Mouse (Mus musculus): ENCODE measurements at regions not wholly inside any gene's neighbourhood (a gene's known extent, or its start where the extent isn't known, plus 50 kb on each side); places are given as distances from the start of the nearest gene placed in this dataset.

- no peaks in the 10 kb centered on the region for H3K36me3 ChIP-seq (ENCODE audit: control insufficient read depth, insufficient read depth)
- 84% methylated on average over 11 of the region's 11 CpGs for WGBS
- H3K9me3 ChIP-seq (replicated peaks; ENCODE audit: control insufficient read depth, low read length), result no peaks in the 10 kb centered on the region
- H3K27me3 ChIP-seq (ENCODE audit: control insufficient read depth, insufficient read depth, low read length), result no peaks in the 10 kb centered on the region
- H3K4me3 ChIP-seq (ENCODE audit: low read length), result no peak overlapping the region
- no peak for ATAC-seq (replicated peaks; ENCODE audit: extremely low read depth, insufficient read depth, low FRiP score)
- no peak overlapping the region for H3K27ac ChIP-seq (ENCODE audit: low read length)
- peaks cover 2% of the 10 kb centered on the region; the same call in 1 of the 2 replicates for H3K4me1 ChIP-seq (ENCODE audit: control insufficient read depth, insufficient read depth, low read length)
- H3K4me2 ChIP-seq (ENCODE audit: low read depth, low read length), result no peak overlapping the region
- H3K9ac ChIP-seq (ENCODE audit: low read length), result no peak overlapping the region
These were observed 78.6 kb upstream of the Cpsf6 start for GRCm38 (mm10) chr10:117458271-117459040.

DNA sequence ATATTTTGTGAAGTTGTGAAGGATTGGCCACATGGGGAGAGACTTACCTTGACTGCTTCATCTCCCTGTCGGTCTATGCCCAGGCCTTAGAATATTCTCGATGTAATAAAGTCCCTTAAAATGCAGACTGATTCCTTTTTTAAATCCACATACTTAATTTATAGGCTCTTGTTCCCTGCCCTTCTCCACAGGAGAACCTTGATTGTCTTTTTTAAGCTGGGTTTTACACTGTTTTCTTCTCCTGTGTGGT lies 77.8 kb upstream of the Cpsf6 start:
- no peak overlapping the region for H3K9ac ChIP-seq (ENCODE audit: low read length)
- H3K27ac ChIP-seq (ENCODE audit: low read length), result no peak overlapping the region
- ATAC-seq (replicated peaks; ENCODE audit: extremely low read depth, insufficient read depth, low FRiP score), result no peak
- H3K4me1 ChIP-seq (ENCODE audit: control insufficient read depth, insufficient read depth, low read length), result peaks cover 2% of the 10 kb centered on the region; the same call in 1 of the 2 replicates
- no peaks in the 10 kb centered on the region for H3K36me3 ChIP-seq (ENCODE audit: control insufficient read depth, insufficient read depth)
- H3K9me3 ChIP-seq (replicated peaks; ENCODE audit: control insufficient read depth, low read length), result no peaks in the 10 kb centered on the region
- H3K4me2 ChIP-seq (ENCODE audit: low read depth, low read length), result no peak overlapping the region
- no peaks in the 10 kb centered on the region for H3K27me3 ChIP-seq (ENCODE audit: control insufficient read depth, insufficient read depth, low read length)
- H3K4me3 ChIP-seq (ENCODE audit: low read length), result no peak overlapping the region
- WGBS, result 71% methylated on average over 2 of the region's 2 CpGs

GRCm38 (mm10) chr10:117456904-117457700 lies 77.3 kb upstream of the Cpsf6 start:
- Histone ChIP-seq H3K27ac (ENCODE audit: low read length) (no peak overlapping the region), H3K9me3 (replicated peaks; ENCODE audit: control insufficient read depth, low read length) (no peaks in the 10 kb centered on the region), H3K4me2 (ENCODE audit: low read depth, low read length) (no peak overlapping the region), H3K4me3 (ENCODE audit: low read length) (no peak overlapping the region), H3K27me3 (ENCODE audit: control insufficient read depth, insufficient read depth, low read length) (no peaks in the 10 kb centered on the region), H3K4me1 (ENCODE audit: control insufficient read depth, insufficient read depth, low read length) (peaks cover 5% of the 10 kb centered on the region), H3K9ac (ENCODE audit: low read length) (no peak overlapping the region), H3K36me3 (ENCODE audit: control insufficient read depth, insufficient read depth) (no peaks in the 10 kb centered on the region)
- 47% methylated on average over 18 of the region's 18 CpGs for WGBS
- no peak for ATAC-seq (replicated peaks; ENCODE audit: extremely low read depth, insufficient read depth, low FRiP score)

GRCm38 (mm10) chr10:117456427-117456826 lies 76.6 kb upstream of the Cpsf6 start:
- Histone ChIP-seq H3K4me2 (ENCODE audit: low read depth, low read length) (no peak overlapping the region), H3K27ac (ENCODE audit: low read length) (no peak overlapping the region), H3K36me3 (ENCODE audit: control insufficient read depth, insufficient read depth) (no peaks in the 10 kb centered on the region), H3K9ac (ENCODE audit: low read length) (no peak overlapping the region), H3K27me3 (ENCODE audit: control insufficient read depth, insufficient read depth, low read length) (no peaks in the 10 kb centered on the region), H3K4me1 (ENCODE audit: control insufficient read depth, insufficient read depth, low read length) (peaks cover 4% of the 10 kb centered on the region; the same call in 1 of the 2 replicates), H3K4me3 (ENCODE audit: low read length) (no peak overlapping the region), H3K9me3 (replicated peaks; ENCODE audit: control insufficient read depth, low read length) (no peaks in the 10 kb centered on the region)
- no peak for ATAC-seq (replicated peaks; ENCODE audit: extremely low read depth, insufficient read depth, low FRiP score)
- 60% methylated on average over 8 of the region's 8 CpGs for WGBS

DNA sequence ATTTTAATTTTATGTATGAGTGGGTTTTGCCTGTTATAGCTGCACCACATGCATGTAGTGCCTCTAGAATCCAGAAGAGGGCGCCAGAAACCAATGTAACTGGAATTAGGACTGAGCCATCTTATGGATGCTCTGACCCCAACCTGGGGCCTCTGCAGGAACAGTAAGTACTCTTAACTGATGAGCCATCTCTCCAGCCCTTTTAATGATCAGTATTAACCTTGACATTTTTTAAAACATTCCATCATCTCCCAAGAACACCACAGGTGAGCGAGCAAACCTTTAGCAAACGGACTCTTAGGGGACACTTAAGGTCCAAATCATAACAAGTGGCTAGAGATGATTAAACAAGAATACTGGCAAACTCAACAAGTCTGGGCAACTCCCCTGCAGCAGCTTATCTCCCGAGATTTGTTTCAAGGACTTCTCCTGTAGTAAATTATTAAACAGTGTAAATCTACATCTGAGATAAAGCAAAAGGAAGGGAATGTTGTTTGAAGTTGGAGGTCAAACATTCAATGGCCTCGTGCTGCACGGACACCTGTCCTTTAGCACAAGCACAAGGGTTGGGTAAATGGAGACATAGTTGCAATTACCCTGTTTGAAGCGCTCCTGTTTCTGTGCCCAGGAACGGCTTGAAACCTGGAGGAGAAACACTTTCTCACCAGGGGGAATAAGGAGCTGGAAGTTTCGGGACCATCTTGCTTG lies 75.9 kb upstream of the Cpsf6 start:
- ATAC-seq (replicated peaks; ENCODE audit: extremely low read depth, insufficient read depth, low FRiP score), result no peak
- H3K27ac ChIP-seq (ENCODE audit: low read length), result no peak overlapping the region
- no peaks in the 10 kb centered on the region for H3K9me3 ChIP-seq (replicated peaks; ENCODE audit: control insufficient read depth, low read length)
- 67% methylated on average over 9 of the region's 9 CpGs for WGBS
- no peak overlapping the region for H3K9ac ChIP-seq (ENCODE audit: low read length)
- H3K4me3 ChIP-seq (ENCODE audit: low read length), result no peak overlapping the region
- no peak overlapping the region for H3K4me2 ChIP-seq (ENCODE audit: low read depth, low read length)
- H3K27me3 ChIP-seq (ENCODE audit: control insufficient read depth, insufficient read depth, low read length), result no peaks in the 10 kb centered on the region
- H3K4me1 ChIP-seq (ENCODE audit: control insufficient read depth, insufficient read depth, low read length), result peaks cover 4% of the 10 kb centered on the region; the same call in 1 of the 2 replicates
- no peaks in the 10 kb centered on the region for H3K36me3 ChIP-seq (ENCODE audit: control insufficient read depth, insufficient read depth)

DNA sequence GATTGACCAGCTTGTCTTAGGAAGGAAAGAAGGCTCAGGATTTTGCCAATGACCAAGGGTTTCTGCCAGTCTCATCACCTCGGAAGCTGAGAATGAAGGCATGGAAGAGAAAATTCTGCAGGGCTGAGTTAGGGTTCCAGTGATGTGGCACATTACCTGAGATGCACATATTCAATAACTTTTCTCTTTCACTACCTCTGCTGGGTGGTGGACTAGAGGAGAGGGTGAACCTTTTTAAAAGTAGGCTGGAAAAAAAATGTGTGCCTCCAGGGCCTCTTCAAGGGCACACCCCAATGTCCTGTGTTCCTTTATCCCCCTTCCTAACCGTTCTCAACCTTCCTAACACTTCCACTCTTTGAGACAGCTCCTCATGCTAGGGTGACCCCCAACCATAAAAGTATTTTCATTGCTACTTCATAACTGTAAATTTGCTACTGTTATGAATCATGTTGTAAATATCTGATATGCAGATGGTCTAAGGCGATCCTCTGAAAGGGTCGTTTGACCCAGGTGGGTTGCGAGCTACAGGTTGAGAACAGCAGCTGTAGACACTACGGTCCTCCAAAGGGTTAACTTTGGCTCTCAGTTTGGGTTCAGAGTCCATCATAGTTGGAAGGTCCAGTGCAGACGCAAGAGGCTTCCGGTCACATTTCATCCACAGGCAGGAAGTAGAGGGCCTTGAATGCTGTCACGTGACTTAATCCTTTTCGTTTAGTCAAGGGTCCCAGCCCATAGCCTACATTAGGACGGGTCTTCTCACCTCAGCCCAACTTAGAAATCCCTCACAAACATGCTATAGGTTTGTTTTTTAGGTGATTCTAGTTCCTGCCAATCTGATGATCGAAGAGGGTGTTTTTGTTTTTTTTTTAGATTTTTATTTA lies 75.1 kb upstream of the Cpsf6 start:
- H3K4me3 ChIP-seq (ENCODE audit: low read length), result no peak overlapping the region
- WGBS, result 65% methylated on average over 12 of the region's 12 CpGs
- no peaks in the 10 kb centered on the region for H3K27me3 ChIP-seq (ENCODE audit: control insufficient read depth, insufficient read depth, low read length)
- H3K27ac ChIP-seq (ENCODE audit: low read length), result no peak overlapping the region
- H3K4me2 ChIP-seq (ENCODE audit: low read depth, low read length), result no peak overlapping the region
- H3K9ac ChIP-seq (ENCODE audit: low read length), result no peak overlapping the region
- H3K4me1 ChIP-seq (ENCODE audit: control insufficient read depth, insufficient read depth, low read length), result peaks cover 4% of the 10 kb centered on the region; the same call in 1 of the 2 replicates
- H3K36me3 ChIP-seq (ENCODE audit: control insufficient read depth, insufficient read depth), result no peaks in the 10 kb centered on the region
- H3K9me3 ChIP-seq (replicated peaks; ENCODE audit: control insufficient read depth, low read length), result no peaks in the 10 kb centered on the region
- ATAC-seq (replicated peaks; ENCODE audit: extremely low read depth, insufficient read depth, low FRiP score), result no peak

DNA sequence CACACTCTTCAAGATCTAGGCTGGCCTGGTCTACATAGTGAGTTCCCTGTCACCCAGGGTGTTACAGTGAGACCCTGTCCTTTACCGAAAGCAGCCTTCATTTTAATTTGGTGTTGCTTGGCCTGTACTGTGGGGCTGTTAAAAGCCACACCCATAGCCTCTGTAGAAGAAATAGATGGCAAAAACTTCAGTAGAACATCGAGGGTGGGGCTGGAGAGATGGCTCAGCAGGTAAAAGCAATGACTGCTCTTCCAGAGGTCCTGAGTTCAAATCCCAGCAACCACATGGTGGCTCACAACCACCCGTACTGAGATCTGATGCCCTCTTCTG lies 74.3 kb upstream of the Cpsf6 start:
- Histone ChIP-seq H3K4me1 (ENCODE audit: control insufficient read depth, insufficient read depth, low read length) (peaks cover 4% of the 10 kb centered on the region; the same call in 1 of the 2 replicates), H3K4me2 (ENCODE audit: low read depth, low read length) (no peak overlapping the region), H3K4me3 (ENCODE audit: low read length) (no peak overlapping the region), H3K27ac (ENCODE audit: low read length) (no peak overlapping the region), H3K36me3 (ENCODE audit: control insufficient read depth, insufficient read depth) (no peaks in the 10 kb centered on the region), H3K9ac (ENCODE audit: low read length) (no peak overlapping the region), H3K27me3 (ENCODE audit: control insufficient read depth, insufficient read depth, low read length) (no peaks in the 10 kb centered on the region), H3K9me3 (replicated peaks; ENCODE audit: control insufficient read depth, low read length) (no peaks in the 10 kb centered on the region)
- no peak for ATAC-seq (replicated peaks; ENCODE audit: extremely low read depth, insufficient read depth, low FRiP score)
- WGBS, result 80% methylated on average over 3 of the region's 3 CpGs

GRCm38 (mm10) chr10:117453406-117454170 lies 73.8 kb upstream of the Cpsf6 start:
- Histone ChIP-seq H3K4me1 (ENCODE audit: control insufficient read depth, insufficient read depth, low read length) (peaks cover 4% of the 10 kb centered on the region; the same call in 1 of the 2 replicates), H3K9ac (ENCODE audit: low read length) (no peak overlapping the region), H3K4me2 (ENCODE audit: low read depth, low read length) (no peak overlapping the region), H3K27ac (ENCODE audit: low read length) (no peak overlapping the region), H3K4me3 (ENCODE audit: low read length) (no peak overlapping the region), H3K36me3 (ENCODE audit: control insufficient read depth, insufficient read depth) (no peaks in the 10 kb centered on the region), H3K9me3 (replicated peaks; ENCODE audit: control insufficient read depth, low read length) (no peaks in the 10 kb centered on the region), H3K27me3 (ENCODE audit: control insufficient read depth, insufficient read depth, low read length) (no peaks in the 10 kb centered on the region)
- no peak for ATAC-seq (replicated peaks; ENCODE audit: extremely low read depth, insufficient read depth, low FRiP score)
- WGBS, result 80% methylated on average over 7 of the region's 7 CpGs

Measured in heart, embryonic 16.5 days (tissue).